Mouse (Mus musculus) ES-Bruce4 (cell line): ENCODE results near the gene Ppt2.

ENCODE experiments used
- CTCF ChIP-seq: IDR thresholded peaks from one replicate; pipeline ENCODE4 v1.8.1; 2011; ENCODE audit warnings: low read depth, low read length
- POLR2A ChIP-seq: IDR thresholded peaks from one replicate; pipeline ENCODE4 v1.8.1; 2011; ENCODE audit warnings: low read length; ENCODE audit not compliant: insufficient read depth

- TF ChIP-seq CTCF, result no peak
- TF ChIP-seq POLR2A, result no peak
These were observed 39.5 kb downstream of the Ppt2 start for GRCm38 (mm10) chr17:34588767-34589166.
